Mouse (Mus musculus) retina, adult 2 months (tissue): ENCODE data around the gene Lmntd1.
A peak's percentile ranks its signal among the peaks of the same experiment; 100 is the strongest.
"Not testable (repeated sequence)": the region's sequence is repeated elsewhere in the genome, so short reads cannot be mapped to it uniquely, and the experiment has no call there.

Experiments
- DNase-seq: peaks from one replicate; pipeline ENCODE4 v3.0.0-alpha.2; 2012; ENCODE audit warnings: low read depth, low spot score

The Lmntd1 gene

GRCm38 (mm10) chr6:145343457-145343856 is 270.7 kb downstream of the Lmntd1 start:
- no peak for DNase-seq

- no peak for DNase-seq
Measured at GRCm38 (mm10) chr6:145342836-145343235, 271.3 kb downstream of the Lmntd1 start.

- peak; percentile 83 for DNase-seq
Measured at GRCm38 (mm10) chr6:145341301-145342193, 272.6 kb downstream of the Lmntd1 start.

DNA sequence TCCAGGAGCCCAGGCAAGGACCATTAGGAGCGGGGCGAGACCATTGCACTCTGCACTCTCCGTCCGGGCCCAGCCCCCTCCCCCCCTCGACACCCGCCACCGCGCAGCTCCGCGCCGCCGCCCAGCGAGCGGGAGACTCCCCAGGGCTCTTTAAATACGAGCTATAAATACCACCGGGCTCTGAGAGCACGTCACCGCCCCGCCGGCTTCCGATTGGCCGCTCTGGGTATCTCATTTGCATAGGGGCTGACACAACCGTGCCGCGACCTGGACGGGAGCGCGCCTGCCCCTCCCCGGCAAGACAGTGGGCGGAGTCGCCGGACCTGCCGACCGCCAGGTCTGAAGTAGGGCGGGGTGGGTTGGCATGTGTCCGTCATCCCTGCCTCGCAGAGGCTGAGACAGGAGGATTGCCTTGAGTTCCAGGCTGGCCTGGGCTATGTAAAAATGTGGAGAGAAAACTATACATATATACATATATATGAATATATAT is 273.4 kb downstream of the Lmntd1 start:
- DNase-seq: peak; percentile 92

GRCm38 (mm10) chr6:145339956-145340656 is 274.0 kb downstream of the Lmntd1 start:
- peak; percentile 63 for DNase-seq

DNA sequence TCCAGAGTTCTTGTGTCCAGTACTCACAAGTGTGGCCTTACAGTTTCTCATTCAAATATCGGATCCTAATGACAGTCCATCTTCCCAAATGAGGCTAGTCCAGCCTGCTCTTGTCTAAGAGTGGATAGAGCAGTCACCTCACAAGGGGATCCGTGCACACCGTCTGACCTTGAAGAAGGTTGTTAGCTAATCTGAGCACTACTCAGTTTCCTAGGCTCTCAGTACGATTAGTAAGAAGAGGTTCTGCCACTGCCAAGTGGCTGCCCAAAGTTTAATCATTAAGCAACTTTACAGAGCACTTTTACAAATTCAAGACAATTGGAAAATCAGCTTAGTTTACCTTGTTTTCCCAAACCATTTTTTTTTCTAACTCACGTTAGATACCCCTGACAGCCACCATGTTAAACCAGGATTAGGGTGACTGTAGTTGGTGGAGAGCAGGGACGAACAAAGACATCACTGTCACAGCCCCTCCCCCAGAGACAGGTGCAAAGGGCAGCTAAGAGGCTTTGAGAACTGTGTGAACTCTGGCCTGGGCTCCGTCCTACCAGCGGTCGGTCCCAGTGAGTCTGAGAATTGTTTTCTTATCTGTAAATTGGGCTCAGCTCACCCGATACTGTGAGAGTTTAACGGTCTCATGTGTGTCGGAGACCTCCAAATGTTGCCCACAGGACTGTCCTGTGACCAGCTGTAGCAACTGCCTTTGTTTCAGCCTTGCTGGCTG is 275.4 kb downstream of the Lmntd1 start:
- DNase-seq: peak; percentile 44

DNA sequence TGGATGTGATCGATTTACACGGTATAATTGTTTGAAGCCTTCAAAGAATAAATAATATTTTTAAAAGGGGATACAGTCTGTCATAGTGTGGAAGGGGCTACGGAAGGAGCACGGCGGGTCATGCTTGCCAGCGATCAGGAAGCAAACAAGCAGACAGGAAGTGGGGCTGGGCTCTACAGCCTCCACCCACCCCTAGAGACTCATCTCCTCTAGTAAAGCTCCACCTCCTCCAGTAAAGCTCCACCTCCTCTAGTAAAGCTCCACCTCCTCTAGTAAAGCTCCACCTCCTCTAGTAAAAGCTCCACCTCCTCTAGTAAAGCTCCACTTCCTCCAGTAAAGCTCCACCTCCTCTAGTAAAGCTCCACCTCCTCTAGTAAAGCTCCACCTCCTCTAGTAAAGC is 276.6 kb downstream of the Lmntd1 start:
- DNase-seq: not testable (repeated sequence)

DNA sequence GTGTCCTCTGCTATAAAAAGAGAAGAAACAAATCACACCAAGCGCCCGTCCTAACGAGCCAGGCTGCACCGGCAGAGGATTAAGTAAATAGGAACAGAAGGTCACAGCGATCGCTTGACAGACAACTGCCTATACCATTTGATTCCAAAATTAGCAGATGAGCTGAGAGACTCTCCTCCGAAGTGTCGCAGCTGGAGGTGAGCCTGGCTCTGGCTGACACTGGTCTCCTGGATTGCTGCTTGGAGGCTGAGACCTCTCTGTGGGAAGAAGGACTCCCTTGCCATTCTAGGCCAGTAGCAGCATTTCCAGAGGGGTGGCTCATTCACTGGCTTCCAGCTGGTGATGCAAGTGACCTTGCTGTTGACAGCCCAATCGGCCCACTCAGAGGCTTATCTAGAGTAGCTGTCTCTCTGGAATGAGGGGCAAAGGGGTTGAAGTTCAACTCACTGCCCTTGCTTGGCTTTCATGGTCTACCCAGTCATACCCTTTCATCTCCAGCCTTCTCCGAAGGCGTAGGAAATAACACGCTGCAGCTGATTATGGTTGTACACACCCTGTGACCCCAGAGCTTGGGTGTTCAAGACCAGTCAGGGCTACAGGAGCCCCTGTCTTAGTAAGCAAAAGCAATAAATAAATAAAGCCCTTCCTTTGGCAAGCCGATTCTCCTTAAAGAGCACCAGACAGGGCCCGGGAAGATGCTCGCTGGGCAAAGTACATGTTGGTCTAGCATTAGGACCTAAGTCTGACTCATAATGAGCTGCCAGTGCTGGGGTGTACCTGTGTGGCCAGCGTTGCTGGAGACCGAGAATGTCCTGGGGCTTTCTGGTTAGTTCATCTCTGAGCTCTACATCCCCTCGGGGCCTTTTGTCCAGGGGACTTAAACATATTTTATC is 278.0 kb downstream of the Lmntd1 start:
- no peak for DNase-seq

DNA sequence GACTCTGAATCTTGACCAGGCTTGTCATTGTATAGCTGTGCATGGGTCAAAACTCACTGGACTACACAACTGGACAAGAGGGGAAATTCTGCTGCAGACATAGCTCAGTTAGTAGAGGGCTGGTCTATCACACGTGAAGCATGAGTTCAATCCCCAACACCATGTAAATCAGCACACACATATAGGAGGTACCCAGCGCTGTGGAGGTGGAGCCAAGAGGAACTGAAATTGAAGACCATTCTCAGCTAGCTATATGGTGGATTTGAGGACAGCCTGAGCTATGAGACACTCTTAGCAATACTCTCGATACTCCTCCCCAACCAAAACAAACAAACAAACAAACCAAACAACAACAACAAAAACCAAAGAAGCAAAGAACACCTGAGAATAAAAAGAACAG is 279.9 kb downstream of the Lmntd1 start:
- no peak for DNase-seq

DNA sequence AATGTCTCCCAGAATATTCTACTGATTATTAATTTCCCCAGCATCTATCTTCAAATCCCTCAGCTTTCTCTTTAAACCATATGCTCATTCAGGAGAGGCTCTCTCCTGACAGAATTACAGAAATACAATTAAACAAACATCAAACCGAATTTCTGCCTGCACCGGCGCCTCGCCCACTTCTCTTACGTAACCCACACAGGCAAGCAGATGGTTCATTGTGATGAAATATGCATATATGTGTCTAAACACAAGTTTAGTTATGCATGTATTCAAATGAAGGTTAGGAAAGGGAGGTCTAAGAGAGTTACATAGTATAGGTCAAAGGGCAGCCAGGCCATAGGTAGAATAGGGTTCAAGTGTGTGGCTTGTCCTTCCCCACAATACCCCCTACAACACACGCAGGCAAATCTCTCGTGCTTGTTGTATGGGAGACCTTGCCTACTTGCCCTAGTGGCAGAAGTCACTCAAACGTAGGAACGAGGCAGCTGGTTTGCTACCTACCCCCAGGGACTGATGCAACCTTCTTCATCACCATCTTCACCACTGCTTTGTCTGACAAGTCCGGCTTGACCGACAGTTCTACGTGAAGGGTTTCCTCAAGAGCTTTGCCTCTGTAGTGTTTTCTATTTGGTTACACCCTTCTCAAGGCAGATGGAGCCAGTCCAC is 287.8 kb downstream of the Lmntd1 start:
- no peak for DNase-seq

DNA sequence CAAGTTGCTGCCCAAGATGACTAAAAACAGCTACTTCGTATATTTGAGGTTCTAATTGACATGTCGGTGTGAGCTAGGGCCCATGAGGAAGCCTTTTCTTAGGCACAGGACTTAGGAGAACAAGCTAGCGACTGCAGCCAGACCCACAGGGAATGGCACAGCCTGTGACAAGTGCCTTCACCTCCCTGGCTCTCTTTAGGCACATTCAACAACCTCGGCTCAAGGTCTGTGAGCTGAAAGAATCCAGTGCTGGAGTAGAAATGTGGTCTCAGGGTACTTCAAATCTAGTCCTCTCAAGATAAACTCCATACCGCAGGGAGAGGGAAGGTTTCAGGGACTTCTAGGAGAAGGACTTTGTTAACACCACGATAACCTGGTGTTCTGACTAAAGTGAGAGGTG is 289.0 kb downstream of the Lmntd1 start:
- DNase-seq: no peak

- no peak for DNase-seq
Measured at GRCm38 (mm10) chr6:145324470-145324869, 289.6 kb downstream of the Lmntd1 start.

- no peak for DNase-seq
Measured at GRCm38 (mm10) chr6:145322246-145322645, 291.9 kb downstream of the Lmntd1 start.

GRCm38 (mm10) chr6:145320156-145320555 is 294.0 kb downstream of the Lmntd1 start:
- no peak for DNase-seq
